Mouse (Mus musculus) inflammation-experienced regulatory T-cells (primary cell): ENCODE results near the gene Gata3. TPM values are rescaled to one million over a fixed set of nuclear protein-coding genes. Genes with fewer than 3 reads are reported as not detected.

Experiments
- polyA plus RNA-seq, 2 experiments: library from polyadenylated mRNA; unstranded; fragments of 100-300 nt; shearing (Covaris generic); gene quantifications; one replicate each; pipeline ENCODE4 v1.2.1; 2017

The Gata3 gene
- 100 to 1,000 TPM; 152 to 154 TPM for polyA plus RNA-seq

GRCm38 (mm10) chr2:9889651-9890183 lies at the start of gene Gata3:
Gata3 (minus strand) TSS chr2:9890034.

DNA sequence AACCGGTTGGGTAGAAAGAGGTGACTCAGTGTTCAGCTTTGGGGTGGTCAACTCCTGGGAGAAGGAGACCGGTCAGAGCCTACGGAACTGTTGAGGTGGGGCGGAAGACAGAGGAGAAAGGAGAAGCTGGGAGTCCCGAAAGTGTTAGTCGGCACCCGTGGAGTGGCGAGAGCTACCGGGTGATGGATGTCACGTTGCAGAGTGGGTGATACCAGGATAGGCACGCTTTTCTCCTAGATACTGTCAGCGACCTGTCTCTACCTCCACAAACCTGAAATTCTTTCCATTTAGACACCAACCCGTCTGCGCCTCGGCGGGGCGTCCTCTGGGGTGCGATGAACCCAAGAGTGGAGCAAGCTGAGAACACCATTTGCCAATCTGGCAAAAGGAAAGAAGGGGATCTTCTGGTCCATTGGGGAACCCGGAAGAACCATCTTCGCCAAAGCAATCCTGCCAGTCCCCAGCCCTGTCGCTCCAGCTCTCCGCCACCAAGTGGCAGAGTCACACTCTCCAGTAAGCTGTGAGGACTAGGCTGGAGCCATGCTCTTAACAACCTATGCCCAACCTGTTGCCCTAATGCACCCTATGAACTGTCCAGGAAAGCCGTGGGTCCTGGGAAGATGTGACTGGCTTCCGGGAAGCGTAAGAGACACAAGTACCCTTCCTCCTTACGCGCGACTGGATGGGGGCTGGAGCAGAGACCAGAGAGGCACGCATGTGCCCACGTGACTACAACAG lies 752 bp downstream of the Gata3 start, which contains the start of gene 9230102O04Rik:
Gene 9230102O04Rik, minus strand, starts transcription at position 628 of the 738 bp plus-strand sequence.

GRCm38 (mm10) chr2:9881051-9881591 lies 8.7 kb downstream of the Gata3 start, which contains the start of gene 4930412O13Rik:
4930412O13Rik (plus strand) TSS chr2:9881252.

Other genes with a start within 250 kb of the Gata3 start
- gene 4930412O13Rik, start 8.8 kb downstream of the Gata3 start, polyA plus RNA-seq = under 1 TPM; 0.35 to 0.37 TPM
- gene 9230102O04Rik, start 494 bp downstream of the Gata3 start, polyA plus RNA-seq = 1 to 10 TPM; 1.6 to 3.6 TPM
- 10 to 100 TPM; 19.6 to 29.4 TPM for gene Taf3, start 158.6 kb upstream of the Gata3 start, polyA plus RNA-seq
- gene Atp5c1, start 190.5 kb upstream of the Gata3 start, polyA plus RNA-seq = 100 to 1,000 TPM; 390 to 421 TPM
- gene Kin, start 190.6 kb upstream of the Gata3 start, polyA plus RNA-seq = 10 to 100 TPM; 29.4 to 57.3 TPM
- under 1 TPM in 1 of 2 experiments, not detected in 1; 0.75 TPM for gene Itih2, start 241.4 kb upstream of the Gata3 start, polyA plus RNA-seq